Mouse (Mus musculus) intestine, postnatal 0 days (tissue): ENCODE results near the gene Lin7b. TPM values are rescaled to one million over a fixed set of nuclear protein-coding genes. Genes with fewer than 3 reads are reported as not detected.

Source experiments
- ATAC-seq: fragments of 200-750 bp; cut with Nextera tagmentation; 2 replicates; pipeline ENCODE4 v1.8.0; 2017; ENCODE audit warnings: mild to moderate bottlenecking, moderate TSS enrichment, moderate library complexity
- H3K27ac ChIP-seq: fragments of 300-500 bp; sonication (generic); 2 replicates; pipeline ENCODE4 v1.5.1; 2014; ENCODE audit warnings: mild to moderate bottlenecking, low read depth, low read length, moderate library complexity
- H3K27me3 ChIP-seq: fragments of 300-500 bp; sonication (generic); replicated peaks from 2 replicates; pipeline ENCODE4 v1.6.1; 2014; ENCODE audit warnings: low read length, mixed read lengths; ENCODE audit not compliant: control insufficient read depth, insufficient read depth
- H3K36me3 ChIP-seq: fragments of 300-500 bp; sonication (generic); 2 replicates; pipeline ENCODE4 v1.6.1; 2014; ENCODE audit warnings: mild to moderate bottlenecking, moderate library complexity; ENCODE audit not compliant: control insufficient read depth, insufficient read depth
- H3K4me1 ChIP-seq: fragments of 300-500 bp; sonication (generic); replicated peaks from 2 replicates; pipeline ENCODE4 v1.6.1; 2014; ENCODE audit warnings: antibody characterized with exemption, low read length, mixed read lengths; ENCODE audit not compliant: control insufficient read depth, insufficient read depth
- H3K4me2 ChIP-seq: fragments of 300-500 bp; sonication (generic); replicated peaks from 2 replicates; pipeline ENCODE4 v1.6.1; 2014; ENCODE audit warnings: low read depth, mild to moderate bottlenecking, moderate library complexity
- H3K4me3 ChIP-seq: fragments of 300-500 bp; sonication (generic); 2 replicates; pipeline ENCODE4 v1.5.1; 2014; ENCODE audit warnings: low read depth, low read length
- H3K9ac ChIP-seq: fragments of 300-500 bp; sonication (generic); 2 replicates; pipeline ENCODE4 v1.6.1; 2014; ENCODE audit warnings: mild to moderate bottlenecking, low read depth, low read length
- H3K9me3 ChIP-seq: fragments of 300-500 bp; sonication (generic); 2 replicates; pipeline ENCODE4 v1.6.1; 2016; ENCODE audit warnings: mixed run types; ENCODE audit not compliant: control insufficient read depth
- CTCF ChIP-seq: sonication (generic); IDR thresholded peaks from 2 replicates; pipeline ENCODE4 v1.5.1; 2016; ENCODE audit warnings: low read depth, mild to moderate bottlenecking, control low read depth, antibody characterized with exemption, moderate library complexity
- WGBS: fragments of 180-500 bp; shearing (Covaris S2); extraction: QIAGEN DNeasy Blood & Tissue Kit; methylation state at CpG from one replicate; pipeline ENCODE4 v1.1.7; 2014; 5-methylcytosine and 5-hydroxymethylcytosine counted together
- polyA plus RNA-seq: library from polyadenylated mRNA; unstranded; fragments of >200 nt; fragmentation: Nextera tagmentation; extraction: Ambion mirVana; gene quantifications from 2 replicates; pipeline ENCODE4 v1.2.1, GENCODE M21; 2015

Gene Lin7b
- polyA plus RNA-seq, 1 experiment from 2014 or later = 3.4 TPM

DNA sequence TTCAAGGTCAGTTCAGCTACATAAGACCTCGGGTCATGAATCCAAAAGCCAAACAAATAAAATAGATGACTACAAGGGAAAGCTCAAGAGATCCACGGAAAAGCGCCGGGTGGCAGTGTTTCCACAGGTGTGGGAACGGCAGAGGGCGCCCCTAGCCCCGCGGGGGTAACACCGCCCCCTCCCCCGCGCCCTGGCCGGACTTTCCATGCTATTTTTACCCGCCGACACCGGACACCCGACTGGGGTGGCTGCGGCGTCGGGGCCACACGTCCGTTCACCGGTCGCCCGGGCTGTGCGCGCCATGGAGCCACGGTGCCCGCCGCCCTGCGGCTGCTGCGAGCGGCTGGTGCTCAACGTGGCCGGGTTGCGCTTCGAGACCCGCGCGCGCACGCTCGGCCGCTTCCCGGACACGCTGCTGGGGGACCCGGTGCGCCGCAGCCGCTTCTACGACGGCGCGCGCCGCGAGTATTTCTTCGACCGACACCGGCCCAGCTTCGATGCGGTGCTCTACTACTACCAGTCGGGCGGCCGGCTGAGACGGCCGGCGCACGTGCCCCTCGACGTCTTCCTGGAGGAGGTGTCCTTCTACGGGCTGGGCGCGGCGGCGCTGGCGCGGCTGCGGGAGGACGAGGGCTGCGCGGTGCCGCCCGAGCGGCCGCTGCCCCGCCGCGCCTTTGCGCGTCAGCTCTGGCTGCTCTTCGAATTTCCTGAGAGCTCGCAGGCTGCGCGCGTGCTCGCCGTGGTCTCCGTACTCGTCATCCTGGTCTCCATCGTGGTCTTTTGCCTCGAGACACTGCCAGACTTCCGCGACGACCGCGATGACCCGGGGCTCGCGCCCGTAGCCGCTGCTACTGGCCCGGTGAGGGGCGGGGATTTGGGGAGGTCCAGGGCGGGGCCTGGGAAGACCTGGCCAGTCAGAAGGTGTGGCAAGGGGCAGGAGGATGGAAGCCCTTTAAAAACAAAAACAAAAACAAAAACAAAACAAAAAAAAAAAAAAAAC is 36.1 kb upstream of the Lin7b start:
- H3K9me3 ChIP-seq = no peaks in the 10 kb centered on the region
- peak overlapping the region; percentile 73 for H3K4me2 ChIP-seq
- TF ChIP-seq CTCF = peak; percentile 39; the same call in 1 of the 2 replicates
- H3K4me3 ChIP-seq = peak overlapping the region; percentile 41
- WGBS = 1% methylated on average over 112 of the region's 114 CpGs
- H3K27me3 ChIP-seq = peaks cover 57% of the 10 kb centered on the region
- H3K36me3 ChIP-seq = no peaks in the 10 kb centered on the region
- no peak overlapping the region for H3K27ac ChIP-seq
- H3K9ac ChIP-seq = peak overlapping the region; percentile 26; the same call in 1 of the 2 replicates
- no peaks in the 10 kb centered on the region for H3K4me1 ChIP-seq
- no peak for ATAC-seq

DNA sequence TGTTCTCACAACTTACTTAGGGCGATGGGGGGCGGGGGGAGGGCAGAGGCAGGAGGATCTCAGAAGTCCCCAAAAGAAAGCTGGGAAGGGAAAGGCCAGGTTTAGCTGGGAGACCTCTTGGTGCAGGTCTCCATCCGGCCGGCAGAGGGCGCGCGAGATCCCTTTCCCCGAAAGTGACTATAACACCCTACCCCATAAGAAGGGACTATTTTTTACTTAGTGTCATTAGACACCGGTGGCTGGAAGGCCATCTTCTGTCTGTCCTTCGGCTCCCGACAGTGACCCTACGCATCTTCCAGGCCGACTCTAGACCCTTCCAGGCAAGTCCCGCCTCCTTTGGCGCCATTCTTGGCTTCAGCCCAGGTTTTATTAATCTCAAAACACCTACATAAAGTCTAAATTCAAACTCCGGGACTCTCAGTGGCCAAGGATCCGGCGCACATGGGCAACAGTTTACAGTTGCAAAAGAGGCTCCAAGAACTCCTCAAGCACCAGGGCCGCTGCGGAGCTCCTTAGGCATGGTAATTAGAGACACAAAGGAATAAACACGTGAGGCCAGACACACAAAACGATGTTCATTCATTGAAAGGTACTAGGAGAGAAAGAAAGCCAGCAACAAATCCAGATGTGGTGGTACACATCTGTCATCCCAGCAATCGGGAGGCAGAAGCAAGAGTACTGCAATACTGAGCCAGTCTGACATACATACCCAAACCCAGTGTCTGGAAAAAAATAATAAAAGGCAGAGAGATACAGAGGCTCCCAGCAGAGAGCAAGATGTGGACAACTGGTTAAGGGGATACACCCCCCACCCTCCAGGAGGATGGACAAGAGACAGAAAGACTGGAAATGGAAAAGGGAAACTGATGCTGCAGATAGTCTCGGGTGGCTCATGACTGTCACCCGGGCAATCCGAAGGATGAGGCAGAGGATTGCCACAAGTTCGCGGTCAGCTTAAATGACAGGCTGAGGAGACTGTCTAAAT is 35.0 kb upstream of the Lin7b start, which contains the start of gene Kcna7:
Gene Kcna7 (plus strand): TSS at position 563 of the 985 bp plus-strand sequence.
- Histone ChIP-seq H3K4me2 (peak within 1 kb of the TSS; percentile 73), H3K27me3 (peaks cover 51% of the 10 kb centered on the region), H3K9ac (peak within 1 kb of the TSS; percentile 26; the same call in 1 of the 2 replicates), H3K36me3 (no peaks in the 10 kb centered on the region), H3K4me1 (no peaks in the 10 kb centered on the region), H3K9me3 (no peaks in the 10 kb centered on the region), H3K4me3 (peak within 1 kb of the TSS; percentile 41), H3K27ac (no peak within 1 kb of the TSS)
- peak; percentile 89 for TF ChIP-seq CTCF
- 11% methylated on average over 28 of the region's 28 CpGs for WGBS
- no peak for ATAC-seq

GRCm38 (mm10) chr7:45403532-45404261 is 33.3 kb upstream of the Lin7b start:
- ATAC-seq = peak; percentile 58
- WGBS = 47% methylated on average over 6 of the region's 6 CpGs
- peak; percentile 79 for TF ChIP-seq CTCF

GRCm38 (mm10) chr7:45401521-45402085 is 31.2 kb upstream of the Lin7b start:
- no peak overlapping the region for H3K4me3 ChIP-seq
- 70% methylated on average over 10 of the region's 10 CpGs for WGBS
- H3K36me3 ChIP-seq = no peaks in the 10 kb centered on the region
- no peaks in the 10 kb centered on the region for H3K9me3 ChIP-seq
- no peak overlapping the region for H3K27ac ChIP-seq
- no peak overlapping the region for H3K4me2 ChIP-seq
- H3K4me1 ChIP-seq = no peaks in the 10 kb centered on the region
- H3K9ac ChIP-seq = no peak overlapping the region
- peaks cover 15% of the 10 kb centered on the region for H3K27me3 ChIP-seq
- TF ChIP-seq CTCF = no peak
- ATAC-seq = no peak

More at GRCm38 (mm10) chr7:45403532-45404261, 33.3 kb upstream of the Lin7b start:
- no peaks in the 10 kb centered on the region for H3K36me3 ChIP-seq
- no peak overlapping the region for H3K27ac ChIP-seq
- no peaks in the 10 kb centered on the region for H3K4me1 ChIP-seq
- no peak overlapping the region for H3K4me3 ChIP-seq
- no peak overlapping the region for H3K9ac ChIP-seq
- no peaks in the 10 kb centered on the region for H3K9me3 ChIP-seq
- H3K4me2 ChIP-seq = no peak overlapping the region
- H3K27me3 ChIP-seq = peaks cover 36% of the 10 kb centered on the region

DNA sequence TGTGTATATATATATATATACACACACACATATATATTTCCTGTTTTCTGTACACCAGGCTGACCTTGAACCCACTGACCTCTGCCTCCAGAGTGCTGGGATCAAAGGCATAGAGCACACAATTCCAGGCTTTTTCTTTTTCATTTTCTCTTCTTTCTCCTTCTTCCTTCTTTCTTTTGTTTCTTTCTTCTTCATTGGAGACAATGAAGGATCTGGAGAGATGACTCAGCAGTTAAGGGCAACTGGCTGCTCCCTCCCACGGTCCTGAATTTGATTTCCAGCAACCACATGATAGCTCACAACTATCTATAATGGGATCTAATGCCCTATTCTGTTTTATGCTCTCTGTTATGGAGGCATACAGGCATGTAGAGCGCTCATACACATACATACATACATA is 26.4 kb upstream of the Lin7b start:
- TF ChIP-seq CTCF = no peak
- Histone ChIP-seq H3K9me3 (no peaks in the 10 kb centered on the region), H3K4me1 (peaks cover 9% of the 10 kb centered on the region; the same call in 1 of the 2 replicates), H3K27ac (no peak overlapping the region), H3K36me3 (peaks cover 12% of the 10 kb centered on the region), H3K27me3 (no peaks in the 10 kb centered on the region), H3K9ac (no peak overlapping the region), H3K4me3 (no peak overlapping the region), H3K4me2 (no peak overlapping the region)
- no peak for ATAC-seq
- WGBS = 72% methylated on average over 2 of the region's 2 CpGs
